Mouse (Mus musculus) midbrain, embryonic 13.5 days (tissue): ENCODE measurements around the gene Slc8a2. TPM values are rescaled to one million over a fixed set of nuclear protein-coding genes. Genes with fewer than 3 reads are reported as not detected.

Experiments
- ATAC-seq: fragments of 200-750 bp; cut with Nextera tagmentation; 2 replicates; pipeline ENCODE4 v1.8.0; 2017; ENCODE audit warnings: mild to moderate bottlenecking, moderate TSS enrichment, moderate library complexity
- H3K27ac ChIP-seq: fragments of 300-500 bp; sonication (generic); 2 replicates; pipeline ENCODE4 v1.5.1; 2015; ENCODE audit warnings: inconsistent platforms, mild to moderate bottlenecking, moderate library complexity
- H3K27me3 ChIP-seq: fragments of 300-500 bp; sonication (generic); 2 replicates; pipeline ENCODE4 v1.6.1; 2015; ENCODE audit warnings: mild to moderate bottlenecking, inconsistent platforms
- H3K36me3 ChIP-seq: fragments of 300-500 bp; sonication (generic); 2 replicates; pipeline ENCODE4 v1.6.1; 2015; ENCODE audit warnings: mild to moderate bottlenecking, inconsistent platforms
- H3K4me1 ChIP-seq: fragments of 300-500 bp; sonication (generic); replicated peaks from 2 replicates; pipeline ENCODE4 v1.6.1; 2015; ENCODE audit warnings: inconsistent platforms
- H3K4me2 ChIP-seq: fragments of 300-500 bp; sonication (generic); replicated peaks from 2 replicates; pipeline ENCODE4 v1.6.1; 2015; ENCODE audit warnings: moderate library complexity, mild to moderate bottlenecking, inconsistent platforms
- H3K4me3 ChIP-seq: fragments of 300-500 bp; sonication (generic); replicated peaks from 2 replicates; pipeline ENCODE4 v1.5.1; 2015; ENCODE audit warnings: mild to moderate bottlenecking, inconsistent platforms
- H3K9ac ChIP-seq: fragments of 300-500 bp; sonication (generic); replicated peaks from 2 replicates; pipeline ENCODE4 v1.6.1; 2015; ENCODE audit warnings: mild to moderate bottlenecking, inconsistent platforms
- H3K9me3 ChIP-seq: fragments of 300-500 bp; sonication (generic); 2 replicates; pipeline ENCODE4 v1.6.1; 2016; ENCODE audit warnings: mild to moderate bottlenecking, inconsistent platforms
- WGBS: fragments of 180-500 bp; shearing (Covaris S2); methylation state at CpG from one replicate; pipeline ENCODE4 v1.1.7; 2015; 5-methylcytosine and 5-hydroxymethylcytosine counted together
- polyA plus RNA-seq: library from polyadenylated mRNA; unstranded; fragments of >200 nt; fragmentation: Nextera tagmentation; extraction: Ambion mirVana; gene quantifications from 2 replicates; pipeline ENCODE4 v1.2.1, GENCODE M21; 2015

Gene Slc8a2
- polyA plus RNA-seq, 1 experiment from 2014 or later, result 1.1 TPM

- WGBS, result under 1% methylated on average over 42 of the region's 42 CpGs
- Histone ChIP-seq H3K4me1 (peaks cover 51% of the 10 kb centered on the region), H3K27me3 (no peaks in the 10 kb centered on the region), H3K4me3 (peak within 1 kb of the TSS; percentile 88), H3K27ac (peak within 1 kb of the TSS; percentile 89), H3K4me2 (peak within 1 kb of the TSS; percentile 84), H3K36me3 (peaks cover 28% of the 10 kb centered on the region), H3K9me3 (no peaks in the 10 kb centered on the region), H3K9ac (peak within 1 kb of the TSS; percentile 91)
- peak; percentile 92 for ATAC-seq
Measured at GRCm38 (mm10) chr7:16174597-16175541, 45.2 kb downstream of the Slc8a2 start, which contains the start of gene Meis3. Meis3 (plus strand) TSS chr7:16175090.

DNA sequence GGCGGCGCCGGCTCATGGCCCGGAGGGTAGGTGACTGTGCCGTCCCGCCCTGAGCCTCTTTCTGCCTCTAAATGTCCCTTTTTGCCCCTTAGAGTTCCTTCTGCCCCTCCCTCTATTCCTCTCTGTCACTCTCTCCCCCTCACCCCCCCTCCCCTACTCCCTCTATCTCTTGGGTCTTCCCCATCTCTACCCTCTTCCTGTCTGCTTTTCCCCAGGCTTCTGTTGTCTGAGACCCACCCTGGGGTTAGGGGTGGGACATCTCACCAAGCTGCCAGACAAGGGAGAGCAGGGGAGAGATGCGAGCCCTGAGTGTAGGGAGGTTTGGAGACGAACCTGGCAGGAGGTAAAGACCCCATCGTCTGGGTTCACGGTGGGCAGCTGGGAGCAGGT lies 45.9 kb downstream of the Slc8a2 start:
- no peaks in the 10 kb centered on the region for H3K9me3 ChIP-seq
- peak overlapping the region; percentile 89 for H3K27ac ChIP-seq
- peaks cover 51% of the 10 kb centered on the region for H3K4me1 ChIP-seq
- peak overlapping the region; percentile 84 for H3K4me2 ChIP-seq
- no peaks in the 10 kb centered on the region for H3K27me3 ChIP-seq
- peak overlapping the region; percentile 91 for H3K9ac ChIP-seq
- under 1% methylated on average over 10 of the region's 10 CpGs for whole genome bisulfite sequencing
- H3K4me3 ChIP-seq, result peak overlapping the region; percentile 88
- ATAC-seq, result peak; percentile 46
- H3K36me3 ChIP-seq, result peaks cover 34% of the 10 kb centered on the region

DNA sequence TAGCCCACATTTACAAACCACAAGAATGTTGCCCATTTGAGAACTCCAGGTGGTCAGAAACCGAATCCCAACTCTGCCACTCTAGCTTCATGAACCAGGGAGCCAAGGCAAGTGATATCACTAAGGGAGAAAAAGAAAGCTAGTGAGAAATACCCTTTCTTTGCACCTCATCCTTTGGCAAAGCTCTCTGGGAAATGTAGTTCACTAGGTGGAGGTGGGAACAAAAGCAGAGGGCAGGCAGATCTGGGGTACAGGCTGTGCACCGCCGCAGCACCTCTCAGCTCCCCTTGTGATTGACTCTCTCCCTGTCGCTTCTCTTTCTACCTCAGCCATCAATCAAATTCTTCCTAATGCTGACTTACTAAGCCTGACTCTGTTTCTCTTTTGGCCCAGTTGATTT lies 48.5 kb downstream of the Slc8a2 start:
- Histone ChIP-seq H3K27ac (no peak overlapping the region), H3K9me3 (no peaks in the 10 kb centered on the region), H3K36me3 (peaks cover 47% of the 10 kb centered on the region), H3K4me2 (no peak overlapping the region), H3K9ac (no peak overlapping the region), H3K27me3 (no peaks in the 10 kb centered on the region), H3K4me1 (peaks cover 40% of the 10 kb centered on the region), H3K4me3 (no peak overlapping the region)
- 72% methylated on average over 4 of the region's 4 CpGs for WGBS
- no peak for ATAC-seq

DNA sequence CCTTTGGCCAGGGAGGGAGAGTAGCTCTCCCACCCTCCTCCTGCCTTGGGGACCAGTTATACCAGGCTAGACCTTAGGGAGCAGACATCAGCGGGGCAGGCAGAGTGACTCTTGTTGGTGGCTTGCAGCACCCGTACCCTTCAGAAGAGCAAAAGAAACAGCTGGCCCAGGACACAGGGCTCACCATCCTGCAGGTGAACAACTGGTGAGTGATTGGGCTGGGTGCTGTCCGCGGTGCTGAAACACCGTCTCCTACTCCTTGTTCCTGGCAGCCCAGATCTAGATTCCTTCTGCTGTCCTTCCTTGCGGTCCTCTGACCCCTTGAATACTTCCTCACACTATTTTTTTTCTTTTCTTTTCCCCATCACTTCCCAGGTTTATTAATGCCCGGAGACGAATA lies 54.0 kb downstream of the Slc8a2 start:
- ATAC-seq, result no peak
- no peak overlapping the region for H3K4me2 ChIP-seq

GRCm38 (mm10) chr7:16187494-16187893 lies 57.9 kb downstream of the Slc8a2 start:
- Histone ChIP-seq H3K27ac (no peak overlapping the region), H3K9me3 (no peaks in the 10 kb centered on the region), H3K27me3 (peaks cover 11% of the 10 kb centered on the region; the same call in 1 of the 2 replicates), H3K36me3 (peaks cover 40% of the 10 kb centered on the region), H3K9ac (no peak overlapping the region), H3K4me2 (no peak overlapping the region), H3K4me1 (0 out of 2 replicates have a peak, but pooled peaks cover 5% of the 10 kb centered on the region), H3K4me3 (no peak overlapping the region)
- ATAC-seq, result no peak
- 82% methylated on average over 8 of the region's 8 CpGs for WGBS

More for the DNA sequence above, 54.0 kb downstream of the Slc8a2 start:
- no peak overlapping the region for H3K27ac ChIP-seq
- no peaks in the 10 kb centered on the region for H3K4me1 ChIP-seq
- H3K9ac ChIP-seq, result no peak overlapping the region
- 35% methylated on average over 8 of the region's 8 CpGs for WGBS
- peaks cover 67% of the 10 kb centered on the region for H3K36me3 ChIP-seq
- no peak overlapping the region for H3K4me3 ChIP-seq
- no peaks in the 10 kb centered on the region for H3K9me3 ChIP-seq
- no peaks in the 10 kb centered on the region for H3K27me3 ChIP-seq

DNA sequence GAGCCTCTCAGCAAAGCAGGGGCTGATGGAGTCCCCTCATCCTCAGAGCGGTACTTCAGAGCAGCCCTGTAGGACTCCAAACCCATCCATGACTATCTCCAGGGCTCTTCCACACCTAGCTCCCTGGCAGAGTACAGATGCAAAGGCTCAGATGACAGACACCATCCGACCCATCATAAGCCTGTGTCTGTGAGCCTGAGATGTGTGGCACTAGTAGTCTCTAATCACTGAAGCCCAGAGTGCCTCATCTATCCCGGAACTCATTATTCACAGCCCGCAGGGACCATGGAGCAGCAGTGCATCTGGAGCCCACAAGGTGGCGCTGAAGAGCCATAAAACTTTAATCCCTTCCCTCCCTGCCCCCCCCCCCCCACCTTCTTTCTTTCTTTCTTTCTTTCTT lies 62.7 kb downstream of the Slc8a2 start:
- Histone ChIP-seq H3K9ac (no peak overlapping the region), H3K4me1 (0 out of 2 replicates have a peak, but pooled peaks cover 5% of the 10 kb centered on the region)
- peak; percentile 77 for ATAC-seq

GRCm38 (mm10) chr7:16193702-16194101 lies 64.1 kb downstream of the Slc8a2 start:
- Histone ChIP-seq H3K36me3 (peaks cover 41% of the 10 kb centered on the region), H3K9ac (no peak overlapping the region), H3K4me2 (no peak overlapping the region), H3K4me3 (no peak overlapping the region), H3K27ac (no peak overlapping the region), H3K4me1 (0 out of 2 replicates have a peak, but pooled peaks cover 5% of the 10 kb centered on the region), H3K27me3 (peaks cover 11% of the 10 kb centered on the region; the same call in 1 of the 2 replicates), H3K9me3 (no peaks in the 10 kb centered on the region)
- ATAC-seq, result no peak
- 66% methylated on average over 3 of the region's 3 CpGs for WGBS

More for the DNA sequence above, 62.7 kb downstream of the Slc8a2 start:
- H3K9me3 ChIP-seq, result no peaks in the 10 kb centered on the region
- H3K4me3 ChIP-seq, result no peak overlapping the region
- peaks cover 11% of the 10 kb centered on the region; the same call in 1 of the 2 replicates for H3K27me3 ChIP-seq
- 17% methylated on average over 5 of the region's 5 CpGs for WGBS
- no peak overlapping the region for H3K27ac ChIP-seq
- no peak overlapping the region for H3K4me2 ChIP-seq
- peaks cover 27% of the 10 kb centered on the region for H3K36me3 ChIP-seq

DNA sequence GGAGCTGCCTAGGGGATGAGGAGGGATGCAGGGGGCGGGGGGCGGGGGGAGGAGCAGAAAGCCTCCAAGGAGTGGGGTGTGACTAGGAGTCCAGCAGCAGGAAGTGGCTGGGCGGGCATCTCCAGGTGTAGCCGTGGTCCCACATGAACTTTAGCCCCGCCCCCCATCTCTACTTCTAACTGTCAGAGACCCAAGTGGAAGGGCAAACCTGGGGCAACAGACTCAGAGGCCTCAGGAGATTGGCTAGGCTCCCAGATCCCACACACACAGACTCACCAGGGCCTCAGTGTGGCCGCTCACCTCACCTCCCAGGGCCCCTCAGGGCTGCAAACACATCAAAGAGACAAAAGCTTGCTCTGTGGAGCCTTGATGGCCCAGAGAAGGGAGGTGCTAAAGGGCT lies 67.0 kb downstream of the Slc8a2 start:
- Histone ChIP-seq H3K9ac (no peak overlapping the region), H3K36me3 (peaks cover 69% of the 10 kb centered on the region)
- no peak for ATAC-seq

GRCm38 (mm10) chr7:16197166-16197565 lies 67.5 kb downstream of the Slc8a2 start:
- Histone ChIP-seq H3K4me3 (no peak overlapping the region), H3K9ac (no peak overlapping the region), H3K4me1 (0 out of 2 replicates have a peak, but pooled peaks cover 2% of the 10 kb centered on the region), H3K9me3 (no peaks in the 10 kb centered on the region), H3K4me2 (no peak overlapping the region), H3K27me3 (no peaks in the 10 kb centered on the region), H3K27ac (no peak overlapping the region), H3K36me3 (peaks cover 75% of the 10 kb centered on the region)
- WGBS, result 96% methylated on average over 5 of the region's 5 CpGs
- no peak for ATAC-seq

More for the DNA sequence above, 67.0 kb downstream of the Slc8a2 start:
- Histone ChIP-seq H3K27me3 (peaks cover 3% of the 10 kb centered on the region; the same call in 1 of the 2 replicates), H3K27ac (no peak overlapping the region), H3K4me3 (no peak overlapping the region), H3K9me3 (no peaks in the 10 kb centered on the region), H3K4me1 (0 out of 2 replicates have a peak, but pooled peaks cover 5% of the 10 kb centered on the region), H3K4me2 (no peak overlapping the region)
- WGBS, result 80% methylated on average over 6 of the region's 6 CpGs

GRCm38 (mm10) chr7:16198540-16198939 lies 68.9 kb downstream of the Slc8a2 start:
- 94% methylated on average over 11 of the region's 11 CpGs for WGBS
- ATAC-seq, result no peak

DNA sequence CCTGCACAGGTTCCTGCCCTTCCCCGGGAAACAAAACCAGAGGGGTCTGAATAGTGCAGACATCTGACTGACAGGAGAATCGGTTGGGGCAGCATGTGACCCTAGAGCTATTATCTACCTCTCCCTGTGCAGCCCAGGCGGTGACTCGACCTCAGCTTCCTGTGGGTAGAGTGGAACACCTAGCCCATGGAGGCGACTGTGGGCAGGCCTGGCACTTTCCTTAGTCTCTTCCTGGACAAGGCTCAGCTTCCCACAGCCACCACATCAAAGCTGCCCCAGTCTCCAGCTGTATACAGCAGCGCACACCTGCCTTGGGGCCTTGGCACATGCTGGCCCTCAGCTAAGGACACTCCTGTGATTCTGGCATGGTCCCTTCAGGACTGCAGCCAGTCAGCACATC lies 71.5 kb downstream of the Slc8a2 start:
- H3K27ac ChIP-seq, result no peak overlapping the region
- H3K4me2 ChIP-seq, result no peak overlapping the region
- WGBS, result 92% methylated on average over 6 of the region's 6 CpGs
- H3K27me3 ChIP-seq, result no peaks in the 10 kb centered on the region
- no peaks in the 10 kb centered on the region for H3K4me1 ChIP-seq
- H3K4me3 ChIP-seq, result no peak overlapping the region
- peaks cover 99% of the 10 kb centered on the region for H3K36me3 ChIP-seq
- no peak overlapping the region for H3K9ac ChIP-seq
- no peaks in the 10 kb centered on the region for H3K9me3 ChIP-seq
- no peak for ATAC-seq

More at GRCm38 (mm10) chr7:16198540-16198939, 68.9 kb downstream of the Slc8a2 start:
- Histone ChIP-seq H3K27me3 (no peaks in the 10 kb centered on the region), H3K4me2 (no peak overlapping the region), H3K9me3 (no peaks in the 10 kb centered on the region), H3K36me3 (peaks cover 88% of the 10 kb centered on the region), H3K9ac (no peak overlapping the region), H3K27ac (no peak overlapping the region), H3K4me3 (no peak overlapping the region), H3K4me1 (no peaks in the 10 kb centered on the region)
